In the genomic region with DNA sequence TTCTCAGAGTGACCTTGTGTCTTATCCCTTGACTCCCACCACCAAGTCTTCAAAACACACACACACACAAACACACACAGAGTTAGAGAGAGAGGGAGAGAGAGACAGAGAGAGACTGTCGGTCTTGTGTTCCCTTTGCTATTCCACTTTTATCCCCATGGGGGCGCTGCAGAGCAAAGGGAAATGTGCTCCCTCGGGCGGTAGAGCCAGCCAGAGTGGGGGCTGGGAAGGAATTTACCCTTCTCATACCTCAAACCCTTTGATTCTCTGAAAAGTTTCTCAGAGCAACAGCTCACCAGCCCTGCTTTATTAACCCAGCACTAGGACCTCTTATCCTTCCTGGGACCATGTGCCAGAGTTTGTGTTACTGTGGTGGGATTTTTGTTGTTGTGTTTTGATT, we compare ENCODE assay signal across 8 mouse cellular contexts. TPM values are rescaled to one million over a fixed set of nuclear protein-coding genes. Genes with fewer than 3 reads are reported as not detected.
DNase-seq lines count a peak whose midpoint lies in the region; ATAC-seq and TF ChIP-seq lines count a peak whose summit lies in the region.
"Had no signal": no experiment of that assay in that cellular context is flagged by ENCODE, and none has a peak within 500 bp of the region (broad histone marks: within the 10 kb centered on the region; RNA-seq: fewer than 3 reads in every experiment).

No protein-coding gene starts in this region.

- H3K4me2 ChIP-seq in embryonic facial prominence, embryonic 14.5 days (ENCODE audit: low read depth, low read length): no peak overlapping the region
- H3K4me2 ChIP-seq in heart, embryonic 15.5 days: peak overlapping the region; percentile 1; the same call in 1 of the 2 replicates

- DNase-seq in adrenal gland, postnatal 25 days: peak; percentile 93
- DNase-seq in embryonic facial prominence, embryonic 14.5 days (ENCODE audit: low spot score): peak; percentile 77
- DNase-seq in layer of hippocampus, postnatal 36 days: peak; percentile 82 to 88

- ATAC-seq in embryonic facial prominence, embryonic 14.5 days (ENCODE audit: low read depth): no peak
- ATAC-seq in heart, embryonic 15.5 days (replicated peaks; ENCODE audit: insufficient number of reproducible peaks, insufficient read depth, low FRiP score, low read depth): no peak
- peak; percentile 62 for ATAC-seq in megakaryocyte progenitor cell, adult 5-6 weeks (replicated peaks; ENCODE audit: poor library complexity)

- no peak overlapping the region for H3K4me3 ChIP-seq in ES-Bruce4 (ENCODE audit: low read depth, low read length)
- H3K4me3 ChIP-seq in embryonic facial prominence, embryonic 14.5 days (ENCODE audit: low read depth, low read length): no peak overlapping the region
- no peak overlapping the region for H3K4me3 ChIP-seq in heart, embryonic 15.5 days
- no peak overlapping the region for H3K4me3 ChIP-seq in small intestine, adult 2 months (ENCODE audit: low read depth, low read length)

- no peaks in the 10 kb centered on the region for H3K36me3 ChIP-seq in ES-Bruce4 (ENCODE audit: control insufficient read depth, insufficient read depth, low read length, poor library complexity, severe bottlenecking)
- no peaks in the 10 kb centered on the region for H3K36me3 ChIP-seq in embryonic facial prominence, embryonic 14.5 days (ENCODE audit: control insufficient read depth, insufficient read depth, low read length)
- H3K36me3 ChIP-seq in heart, embryonic 15.5 days: no peaks in the 10 kb centered on the region
- H3K36me3 ChIP-seq in small intestine, adult 2 months (ENCODE audit: control insufficient read depth, insufficient read depth, low read length): no peaks in the 10 kb centered on the region

- TF ChIP-seq POLR2A in ES-Bruce4 (IDR thresholded peaks at IDR 0.05; ENCODE audit: insufficient read depth, low read length): no peak
- no peak for TF ChIP-seq POLR2A in small intestine, adult 2 months (IDR thresholded peaks at IDR 0.05; ENCODE audit: low read depth, low read length)

- 0% methylated on average over 4 of the region's 4 CpGs for WGBS in embryonic facial prominence, embryonic 14.5 days
- 1% methylated on average over 4 of the region's 4 CpGs for WGBS in heart, embryonic 15.5 days
- WGBS in small intestine, adult 2 months: 3% methylated on average over 4 of the region's 4 CpGs

- no peaks in the 10 kb centered on the region for H3K9me3 ChIP-seq in ES-Bruce4 (replicated peaks; ENCODE audit: control insufficient read depth, insufficient read depth, low read length, poor library complexity, severe bottlenecking)
- H3K9me3 ChIP-seq in embryonic facial prominence, embryonic 14.5 days (ENCODE audit: control insufficient read depth, low read length): no peaks in the 10 kb centered on the region
- no peaks in the 10 kb centered on the region for H3K9me3 ChIP-seq in heart, embryonic 15.5 days (replicated peaks)

- H3K27ac ChIP-seq in ES-Bruce4 (ENCODE audit: insufficient read depth, low read length): no peak overlapping the region
- no peak overlapping the region for H3K27ac ChIP-seq in embryonic facial prominence, embryonic 14.5 days (replicated peaks; ENCODE audit: low read depth, low read length)
- no peak overlapping the region for H3K27ac ChIP-seq in heart, embryonic 15.5 days
- no peak overlapping the region for H3K27ac ChIP-seq in small intestine, adult 2 months (ENCODE audit: insufficient read depth, low read depth, low read length)

- H3K27me3 ChIP-seq in ES-Bruce4 (ENCODE audit: control insufficient read depth, insufficient read depth, low read length, poor library complexity, severe bottlenecking): no peaks in the 10 kb centered on the region
- H3K27me3 ChIP-seq in embryonic facial prominence, embryonic 14.5 days (replicated peaks; ENCODE audit: control insufficient read depth, insufficient read depth, low read length): no peaks in the 10 kb centered on the region
- H3K27me3 ChIP-seq in heart, embryonic 15.5 days: no peaks in the 10 kb centered on the region
- no peaks in the 10 kb centered on the region for H3K27me3 ChIP-seq in small intestine, adult 2 months (ENCODE audit: control insufficient read depth, insufficient read depth, low read length)

- TF ChIP-seq CTCF in ES-Bruce4 (IDR thresholded peaks at IDR 0.05; ENCODE audit: low read depth, low read length): peak; percentile 70
- peak; percentile 81 for TF ChIP-seq CTCF in small intestine, adult 2 months (IDR thresholded peaks at IDR 0.05; ENCODE audit: extremely low read depth, insufficient read length, insufficient replicate concordance, low read depth, low read length)

- 0 out of 2 replicates have a peak, but pooled peaks have one; percentile 45 for TF ChIP-seq EP300 in ES-Bruce4 (IDR thresholded peaks at IDR 0.05; ENCODE audit: insufficient read depth, low read depth, low read length)

- no peaks in the 10 kb centered on the region for H3K4me1 ChIP-seq in ES-Bruce4 (ENCODE audit: control insufficient read depth, insufficient read depth, low read length)
- H3K4me1 ChIP-seq in embryonic facial prominence, embryonic 14.5 days (ENCODE audit: control insufficient read depth, insufficient read depth, low read length): peaks cover 18% of the 10 kb centered on the region
- peaks cover 23% of the 10 kb centered on the region for H3K4me1 ChIP-seq in heart, embryonic 15.5 days (replicated peaks)
- peaks cover 14% of the 10 kb centered on the region for H3K4me1 ChIP-seq in small intestine, adult 2 months (ENCODE audit: control insufficient read depth, insufficient read depth, insufficient read length, low read length)

- H3K9ac ChIP-seq in ES-Bruce4 (ENCODE audit: low read depth, poor library complexity, severe bottlenecking): no peak overlapping the region
- no peak overlapping the region for H3K9ac ChIP-seq in embryonic facial prominence, embryonic 14.5 days (ENCODE audit: low read depth, low read length)
- H3K9ac ChIP-seq in heart, embryonic 15.5 days: no peak overlapping the region

RNA-seq across cellular contexts. Expression of a gene that starts 2.5 kb away (rescaled TPM):
- polyA plus RNA-seq in ES-Bruce4 (2011; ENCODE audit: insufficient read depth, insufficient read length, low read depth, missing spikeins): 5.0 and 5.6 TPM in 2 replicates
- 47.5 and 61.7 TPM in 2 replicates for total RNA-seq in adrenal gland, postnatal 25 days (2021)
- 2.5 and 3.0 TPM in 2 replicates for polyA plus RNA-seq in embryonic facial prominence, embryonic 14.5 days (2014; fragmentation: Nextera tagmentation; extraction: Ambion mirVana)
- 0.66 and 0.82 TPM in 2 replicates for polyA plus RNA-seq in heart, embryonic 15.5 days (2015; fragmentation: Nextera tagmentation; extraction: Ambion mirVana)
- 10 to 100 TPM; 55.3 to 66.4 TPM for total RNA-seq in layer of hippocampus, postnatal 36 days (2021)
- total RNA-seq in megakaryocyte progenitor cell, adult 5-6 weeks (2015): 4.1 and 6.9 TPM in 2 replicates
- total RNA-seq in megakaryocyte progenitor cell, adult 5-6 weeks (2017): 2.4 and 3.2 TPM in 2 replicates
- 4.1 and 12.2 TPM in 2 replicates for polyA plus RNA-seq in small intestine, adult 2 months (2012; rRNA removed)

RNA-seq across cellular contexts. Expression of a gene that starts 2.9 kb away (rescaled TPM):
- not detected in 2 replicates for polyA plus RNA-seq in ES-Bruce4 (2011; ENCODE audit: insufficient read depth, insufficient read length, low read depth, missing spikeins)
- total RNA-seq in adrenal gland, postnatal 25 days (2021): not detected in 2 replicates
- polyA plus RNA-seq in embryonic facial prominence, embryonic 14.5 days (2014; fragmentation: Nextera tagmentation; extraction: Ambion mirVana): not detected in 2 replicates
- not detected in 2 replicates for polyA plus RNA-seq in heart, embryonic 15.5 days (2015; fragmentation: Nextera tagmentation; extraction: Ambion mirVana)
- total RNA-seq in layer of hippocampus, postnatal 36 days (2021): not detected
- total RNA-seq in megakaryocyte progenitor cell, adult 5-6 weeks (2015): not detected in 2 replicates
- total RNA-seq in megakaryocyte progenitor cell, adult 5-6 weeks (2017): not detected in 2 replicates
- not detected in 2 replicates for polyA plus RNA-seq in small intestine, adult 2 months (2012; rRNA removed)
- polyA plus RNA-seq: lung, embryonic 16.5 days had no signal

RNA-seq across cellular contexts. Expression of a gene that starts 59.0 kb away (rescaled TPM):
- polyA plus RNA-seq in ES-Bruce4 (2011; ENCODE audit: insufficient read depth, insufficient read length, low read depth, missing spikeins): not detected in 2 replicates
- not detected in 2 replicates for total RNA-seq in adrenal gland, postnatal 25 days (2021)
- polyA plus RNA-seq in embryonic facial prominence, embryonic 14.5 days (2014; fragmentation: Nextera tagmentation; extraction: Ambion mirVana): 0.79 and 0.84 TPM in 2 replicates
- not detected in 2 replicates for polyA plus RNA-seq in heart, embryonic 15.5 days (2015; fragmentation: Nextera tagmentation; extraction: Ambion mirVana)
- under 1 TPM; 0.40 to 0.48 TPM for total RNA-seq in layer of hippocampus, postnatal 36 days (2021)
- not detected in 2 replicates for total RNA-seq in megakaryocyte progenitor cell, adult 5-6 weeks (2015)
- total RNA-seq in megakaryocyte progenitor cell, adult 5-6 weeks (2017): not detected in 2 replicates
- not detected in 2 replicates for polyA plus RNA-seq in small intestine, adult 2 months (2012; rRNA removed)
- polyA plus RNA-seq: lung, embryonic 16.5 days had no signal
